Mouse (Mus musculus) forebrain, embryonic 16.5 days (tissue): ENCODE data around the gene Copz1. TPM values are rescaled to one million over a fixed set of nuclear protein-coding genes. Genes with fewer than 3 reads are reported as not detected.

Experiments used
- ATAC-seq: fragments of 200-750 bp; cut with Nextera tagmentation; 2 replicates; pipeline ENCODE4 v1.8.0; 2017; ENCODE audit warnings: mild to moderate bottlenecking, moderate library complexity
- H3K27ac ChIP-seq: fragments of 300-500 bp; sonication (generic); 2 replicates; pipeline ENCODE4 v1.5.1; 2014; ENCODE audit warnings: low read length, control low read depth
- H3K27me3 ChIP-seq: fragments of 300-500 bp; sonication (generic); replicated peaks from 2 replicates; pipeline ENCODE4 v1.6.1; 2014; ENCODE audit warnings: low read length; ENCODE audit not compliant: control insufficient read depth, insufficient read depth
- H3K36me3 ChIP-seq: fragments of 300-500 bp; sonication (generic); 2 replicates; pipeline ENCODE4 v1.6.1; 2014; ENCODE audit not compliant: control insufficient read depth, insufficient read depth
- H3K4me1 ChIP-seq: fragments of 300-500 bp; sonication (generic); replicated peaks from 2 replicates; pipeline ENCODE4 v1.6.1; 2014; ENCODE audit warnings: low read length; ENCODE audit not compliant: control insufficient read depth, insufficient read depth
- H3K4me2 ChIP-seq: fragments of 300-500 bp; sonication (generic); 2 replicates; pipeline ENCODE4 v1.6.1; 2014; ENCODE audit warnings: mild to moderate bottlenecking, low read length, control low read depth
- H3K4me3 ChIP-seq: fragments of 300-500 bp; sonication (generic); replicated peaks from 2 replicates; pipeline ENCODE4 v1.5.1; 2014; ENCODE audit warnings: mild to moderate bottlenecking, low read length, control low read depth
- H3K9ac ChIP-seq: fragments of 300-500 bp; sonication (generic); replicated peaks from 2 replicates; pipeline ENCODE4 v1.6.1; 2014; ENCODE audit warnings: low read depth, low read length, control low read depth
- H3K9me3 ChIP-seq: fragments of 300-500 bp; sonication (generic); 2 replicates; pipeline ENCODE4 v1.6.1; 2016; ENCODE audit warnings: low read length; ENCODE audit not compliant: control insufficient read depth
- WGBS: fragments of 180-500 bp; shearing (Covaris S2); extraction: QIAGEN DNeasy Blood & Tissue Kit; methylation state at CpG from one replicate; pipeline ENCODE4 v1.1.7; 2014; 5-methylcytosine and 5-hydroxymethylcytosine counted together
- polyA plus RNA-seq: library from polyadenylated mRNA; unstranded; fragments of >200 nt; fragmentation: Nextera tagmentation; extraction: Ambion mirVana; gene quantifications from 2 replicates; pipeline ENCODE4 v1.2.1, GENCODE M21; 2015

Copz1 gene
- polyA plus RNA-seq, 1 experiment from 2014 or later: 221 TPM

GRCm38 (mm10) chr15:103303916-103304615 lies 31.6 kb downstream of the Copz1 start:
- H3K27ac ChIP-seq: peak overlapping the region; percentile 94
- H3K4me1 ChIP-seq: peaks cover 64% of the 10 kb centered on the region
- H3K27me3 ChIP-seq: 0 out of 2 replicates have a peak, but pooled peaks cover 3% of the 10 kb centered on the region
- H3K9me3 ChIP-seq: no peaks in the 10 kb centered on the region
- no peaks in the 10 kb centered on the region for H3K36me3 ChIP-seq
- H3K4me2 ChIP-seq: peak overlapping the region; percentile 69
- WGBS: 20% methylated on average over 8 of the region's 8 CpGs
- ATAC-seq: no peak
- H3K4me3 ChIP-seq: peak overlapping the region; percentile 50
- peak overlapping the region; percentile 72 for H3K9ac ChIP-seq

GRCm38 (mm10) chr15:103304616-103304969 lies 32.1 kb downstream of the Copz1 start:
- no peaks in the 10 kb centered on the region for H3K9me3 ChIP-seq
- H3K4me1 ChIP-seq: peaks cover 59% of the 10 kb centered on the region
- peak overlapping the region; percentile 50 for H3K4me3 ChIP-seq
- H3K27me3 ChIP-seq: 0 out of 2 replicates have a peak, but pooled peaks cover 3% of the 10 kb centered on the region
- ATAC-seq: no peak
- no peaks in the 10 kb centered on the region for H3K36me3 ChIP-seq
- H3K4me2 ChIP-seq: peak overlapping the region; percentile 69
- WGBS: under 1% methylated on average over 9 of the region's 9 CpGs
- peak overlapping the region; percentile 72 for H3K9ac ChIP-seq
- H3K27ac ChIP-seq: peak overlapping the region; percentile 94

- peak; percentile 95 for ATAC-seq
- Histone ChIP-seq H3K27ac (peak overlapping the region; percentile 98), H3K9ac (peak overlapping the region; percentile 73), H3K4me3 (peak overlapping the region; percentile 50), H3K27me3 (0 out of 2 replicates have a peak, but pooled peaks cover 3% of the 10 kb centered on the region), H3K4me2 (peak overlapping the region; percentile 69), H3K36me3 (no peaks in the 10 kb centered on the region), H3K4me1 (peaks cover 53% of the 10 kb centered on the region), H3K9me3 (no peaks in the 10 kb centered on the region)
- WGBS: under 1% methylated on average over 71 of the region's 71 CpGs
These were observed 32.7 kb downstream of the Copz1 start for GRCm38 (mm10) chr15:103305070-103305678.

GRCm38 (mm10) chr15:103305792-103306645 lies 33.5 kb downstream of the Copz1 start:
- Histone ChIP-seq H3K36me3 (no peaks in the 10 kb centered on the region), H3K4me1 (peaks cover 44% of the 10 kb centered on the region), H3K4me3 (peak overlapping the region; percentile 41), H3K9me3 (no peaks in the 10 kb centered on the region), H3K9ac (peak overlapping the region; percentile 73), H3K27me3 (0 out of 2 replicates have a peak, but pooled peaks cover 3% of the 10 kb centered on the region), H3K27ac (peak overlapping the region; percentile 98), H3K4me2 (peak overlapping the region; percentile 62)
- 38% methylated on average over 8 of the region's 8 CpGs for WGBS
- ATAC-seq: no peak

- ATAC-seq: no peak
- WGBS: 0% methylated on average over 7 of the region's 7 CpGs
- H3K4me2 ChIP-seq: 0 out of 2 replicates have a peak overlapping the region, but pooled peaks have one; percentile 20
These were observed 34.6 kb downstream of the Copz1 start for GRCm38 (mm10) chr15:103307125-103307524.

GRCm38 (mm10) chr15:103308056-103308875 lies 35.8 kb downstream of the Copz1 start:
- peaks cover 31% of the 10 kb centered on the region for H3K4me1 ChIP-seq
- H3K27ac ChIP-seq: no peak overlapping the region
- ATAC-seq: no peak
- no peaks in the 10 kb centered on the region for H3K9me3 ChIP-seq
- no peaks in the 10 kb centered on the region for H3K36me3 ChIP-seq
- no peak overlapping the region for H3K9ac ChIP-seq
- no peak overlapping the region for H3K4me2 ChIP-seq
- H3K27me3 ChIP-seq: 0 out of 2 replicates have a peak, but pooled peaks cover 3% of the 10 kb centered on the region
- H3K4me3 ChIP-seq: no peak overlapping the region
- 51% methylated on average over 28 of the region's 28 CpGs for WGBS

More at GRCm38 (mm10) chr15:103307125-103307524, 34.6 kb downstream of the Copz1 start:
- Histone ChIP-seq H3K9ac (0 out of 2 replicates have a peak overlapping the region, but pooled peaks have one; percentile 23), H3K9me3 (no peaks in the 10 kb centered on the region), H3K4me3 (no peak overlapping the region), H3K4me1 (peaks cover 34% of the 10 kb centered on the region), H3K36me3 (no peaks in the 10 kb centered on the region), H3K27me3 (0 out of 2 replicates have a peak, but pooled peaks cover 3% of the 10 kb centered on the region), H3K27ac (peak overlapping the region; percentile 72)

- Histone ChIP-seq H3K36me3 (no peaks in the 10 kb centered on the region), H3K9ac (no peak overlapping the region), H3K4me2 (no peak overlapping the region), H3K9me3 (no peaks in the 10 kb centered on the region), H3K27me3 (0 out of 2 replicates have a peak, but pooled peaks cover 3% of the 10 kb centered on the region), H3K4me1 (peaks cover 29% of the 10 kb centered on the region), H3K27ac (no peak overlapping the region), H3K4me3 (no peak overlapping the region)
- ATAC-seq: no peak
- 68% methylated on average over 26 of the region's 26 CpGs for WGBS
These were observed 36.5 kb downstream of the Copz1 start for GRCm38 (mm10) chr15:103308876-103309580.

- 0 out of 2 replicates have a peak, but pooled peaks cover 3% of the 10 kb centered on the region for H3K27me3 ChIP-seq
- ATAC-seq: no peak
- WGBS: 81% methylated on average over 6 of the region's 6 CpGs
These were observed 37.9 kb downstream of the Copz1 start, which contains the start of gene Gpr84 for GRCm38 (mm10) chr15:103310365-103310910. TSS of gene Gpr84 (minus strand) at chr15:103310612.

More at GRCm38 (mm10) chr15:103310365-103310910, 37.9 kb downstream of the Copz1 start, which contains the start of gene Gpr84:
- Histone ChIP-seq H3K27ac (no peak within 1 kb of the TSS), H3K9ac (no peak within 1 kb of the TSS), H3K4me3 (no peak within 1 kb of the TSS), H3K9me3 (no peaks in the 10 kb centered on the region), H3K4me2 (no peak within 1 kb of the TSS), H3K36me3 (no peaks in the 10 kb centered on the region), H3K4me1 (peaks cover 35% of the 10 kb centered on the region)
